Comparison of ENCODE assay signal across 27 mouse cellular contexts in genomic region chr7:97203907-97204306, GRCm38 (mm10).
A peak's percentile ranks its signal among the peaks of the same experiment; 100 is the strongest.
DNase-seq lines count a peak whose midpoint lies in the region; ATAC-seq lines count a peak whose summit lies in the region.
"Had no signal": no experiment of that assay in that cellular context is flagged by ENCODE, and none has a peak within 500 bp of the region (broad histone marks: within the 10 kb centered on the region; RNA-seq: fewer than 3 reads in every experiment).

No protein-coding gene starts in this region.

- no peak overlapping the region for H3K27ac ChIP-seq in liver, embryonic 12.5 days
- no peak overlapping the region for H3K27ac ChIP-seq in liver, embryonic 15.5 days (replicated peaks)
- H3K27ac ChIP-seq: forebrain, embryonic 10.5 days; forebrain, embryonic 13.5 days; gastrocnemius, adult 2 months; heart, embryonic 15.5 days; hindbrain, embryonic 14.5 days; hindbrain, postnatal 0 days had no signal

- H3K27me3 ChIP-seq in liver, embryonic 12.5 days (replicated peaks): no peaks in the 10 kb centered on the region
- H3K27me3 ChIP-seq in liver, embryonic 15.5 days: no peaks in the 10 kb centered on the region
- H3K27me3 ChIP-seq: forebrain, embryonic 13.5 days; heart, embryonic 12.5 days; heart, embryonic 15.5 days; Patski had no signal

- DNase-seq in c-Kit-positive CD71-positive TER-119-negative erythroid progenitor cells, embryonic 14.5 days (ENCODE audit: low read depth): peak; percentile 66
- no peak for DNase-seq in kidney, postnatal 36 days
- no peak for DNase-seq in left cerebral cortex, postnatal 25 days (ENCODE audit: low spot score in 2 of 2)
- DNase-seq in frontal cortex, postnatal 25 days (ENCODE audit: low spot score in 2 of 2): no peak
- DNase-seq: adrenal gland, postnatal 10 days; adrenal gland, postnatal 36 days; cerebellum, adult 11-12 months; cerebellum, adult 9-10 months; cerebellum, postnatal 14 days; gastrocnemius, adult 2 months; gastrocnemius, postnatal 25 days; heart, adult 18-20 months; heart, postnatal 10 days; heart, postnatal 4 days had no signal

- H3K4me3 ChIP-seq in liver, embryonic 12.5 days: no peak overlapping the region
- no peak overlapping the region for H3K4me3 ChIP-seq in liver, embryonic 15.5 days (replicated peaks)
- H3K4me3 ChIP-seq: forebrain, embryonic 10.5 days; forebrain, embryonic 13.5 days; gastrocnemius, adult 2 months; heart, embryonic 12.5 days; heart, embryonic 15.5 days had no signal

- intact Hi-C loops in left cerebral cortex, postnatal 25 days (cut with DNase I): no loop called here

- no peaks in the 10 kb centered on the region for H3K36me3 ChIP-seq in liver, embryonic 12.5 days
- no peaks in the 10 kb centered on the region for H3K36me3 ChIP-seq in liver, embryonic 15.5 days (replicated peaks)
- H3K36me3 ChIP-seq: forebrain, embryonic 10.5 days; heart, embryonic 12.5 days; heart, embryonic 15.5 days had no signal

- 21% methylated on average over 2 of the region's 2 CpGs for WGBS in liver, embryonic 12.5 days (ENCODE audit: insufficient replicate concordance)
- 19% methylated on average over 2 of the region's 2 CpGs for WGBS in liver, embryonic 15.5 days (ENCODE audit: insufficient replicate concordance)

- H3K9me3 ChIP-seq in liver, embryonic 12.5 days (replicated peaks): no peaks in the 10 kb centered on the region
- H3K9me3 ChIP-seq in liver, embryonic 15.5 days (replicated peaks): no peaks in the 10 kb centered on the region
- H3K9me3 ChIP-seq: forebrain, embryonic 10.5 days; forebrain, embryonic 13.5 days; heart, embryonic 12.5 days; heart, embryonic 15.5 days had no signal

- no peak overlapping the region for H3K4me2 ChIP-seq in liver, embryonic 12.5 days
- no peak overlapping the region for H3K4me2 ChIP-seq in liver, embryonic 15.5 days
- H3K4me2 ChIP-seq: forebrain, embryonic 13.5 days; heart, embryonic 12.5 days; heart, embryonic 15.5 days; hindbrain, embryonic 14.5 days had no signal

- H3K9ac ChIP-seq in liver, embryonic 12.5 days: no peak overlapping the region
- no peak overlapping the region for H3K9ac ChIP-seq in liver, embryonic 15.5 days
- H3K9ac ChIP-seq: forebrain, embryonic 13.5 days; heart, embryonic 12.5 days; heart, embryonic 15.5 days; hindbrain, embryonic 14.5 days had no signal

- peak; percentile 85 for ATAC-seq in liver, embryonic 12.5 days
- peak; percentile 72 for ATAC-seq in liver, embryonic 15.5 days (ENCODE audit: insufficient read depth)
- peak; percentile 55 for ATAC-seq in megakaryocyte progenitor cell, adult 5-6 weeks (replicated peaks; ENCODE audit: poor library complexity)
- ATAC-seq in megakaryocyte, adult 5-6 weeks (ENCODE audit: poor library complexity, severe bottlenecking): no peak
- ATAC-seq: CD4-positive, CD25-positive, alpha-beta regulatory T cell, adult 4 months; forebrain, embryonic 13.5 days; forebrain, embryonic 16.5 days; hindbrain, postnatal 0 days; Patski had no signal

- peaks cover 53% of the 10 kb centered on the region for H3K4me1 ChIP-seq in liver, embryonic 12.5 days
- peaks cover 30% of the 10 kb centered on the region for H3K4me1 ChIP-seq in liver, embryonic 15.5 days (replicated peaks)
- H3K4me1 ChIP-seq: forebrain, embryonic 10.5 days; forebrain, embryonic 13.5 days had no signal
